Mouse (Mus musculus): Measurements from ENCODE around the gene Aqp5. TPM values are rescaled to one million over a fixed set of nuclear protein-coding genes. Genes with fewer than 3 reads are reported as not detected.

Gene Aqp5
- total and polyA plus RNA-seq, 3 experiments, result not detected

DNA sequence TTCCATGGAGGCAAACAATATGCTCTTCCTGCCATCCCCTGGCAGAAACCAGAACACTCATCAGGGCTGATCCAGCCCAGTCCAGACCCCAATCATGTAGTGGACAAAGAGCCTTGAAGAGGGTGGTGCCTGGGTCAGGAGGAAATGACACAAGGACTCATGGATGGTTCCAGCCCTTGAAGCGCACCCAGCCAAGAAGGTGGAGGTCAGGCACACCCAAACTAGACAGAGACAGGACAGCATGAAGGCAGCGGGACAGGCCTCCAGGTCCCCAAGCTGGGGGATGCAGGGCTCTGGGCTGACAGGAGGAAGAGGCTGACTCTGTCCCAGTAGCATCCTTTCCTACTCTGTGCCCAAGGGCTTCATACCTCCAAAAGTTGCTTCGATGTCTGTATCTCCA is 4.1 kb upstream of the Aqp5 start:
- Histone ChIP-seq H3K79me2 (ENCODE audit: control insufficient read depth, insufficient read depth, low read length, poor library complexity) (no peaks in the 10 kb centered on the region), H3K27me3 (ENCODE audit: control insufficient read depth in 1 of 2, insufficient read depth in 2 of 2, low read length in 2 of 2) (peaks cover 2 to 6% of the 10 kb centered on the region in 2 experiments; a peak in 3 of 4 replicates)
- TF ChIP-seq EP300 (IDR thresholded peaks at IDR 0.05; ENCODE audit: low read depth in 1 of 2, low read length in 2 of 2) (no peak), USF2 (IDR thresholded peaks at IDR 0.05; ENCODE audit: borderline replicate concordance in 1 of 2, insufficient read depth in 1 of 2, low read depth in 1 of 2, low read length in 2 of 2) (no peak), BHLHE40 (IDR thresholded peaks at IDR 0.05; ENCODE audit: borderline replicate concordance, low read depth, low read length) (no peak), MAFK (IDR thresholded peaks at IDR 0.05; ENCODE audit: borderline replicate concordance, low read depth, low read length) (no peak), USF1 (IDR thresholded peaks at IDR 0.05; ENCODE audit: low read depth, low read length) (no peak), MAZ (IDR thresholded peaks at IDR 0.05; ENCODE audit: low read depth, low read length) (no peak), CHD2 (IDR thresholded peaks at IDR 0.05; ENCODE audit: low read length) (no peak), MAX (IDR thresholded peaks at IDR 0.05; ENCODE audit: low read length) (no peak), NELFE (IDR thresholded peaks at IDR 0.05; ENCODE audit: low read depth, low read length) (no peak), ELF1 (IDR thresholded peaks at IDR 0.05; ENCODE audit: low read depth, low read length) (no peak)

DNA sequence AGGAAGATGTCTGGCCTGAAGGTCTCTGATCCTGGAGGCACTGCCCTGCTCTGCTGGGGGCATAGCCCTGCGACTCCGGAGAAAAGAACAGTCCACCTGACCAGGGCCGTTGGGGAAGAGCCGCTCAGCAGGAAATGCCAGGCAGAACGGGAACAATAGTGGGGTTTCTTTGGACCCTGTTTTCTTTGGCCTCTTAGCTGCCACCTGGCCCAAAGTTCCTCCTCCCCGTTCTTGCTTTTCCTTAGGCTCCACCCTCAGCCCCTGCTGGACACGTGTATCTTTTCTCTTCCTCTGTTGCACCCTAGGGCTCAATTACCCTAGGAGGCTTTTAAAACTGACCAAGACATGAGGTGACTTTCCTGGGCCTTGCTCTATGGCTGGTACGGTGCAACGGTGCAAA is 1.3 kb upstream of the Aqp5 start:
- TF ChIP-seq ELF1 (IDR thresholded peaks at IDR 0.05; ENCODE audit: low read depth, low read length), result no peak
- no peak for TF ChIP-seq SIN3A (IDR thresholded peaks at IDR 0.05; ENCODE audit: low read length)
- TF ChIP-seq UBTF (IDR thresholded peaks at IDR 0.05; ENCODE audit: borderline replicate concordance, insufficient read depth, low read depth, low read length), result no peak
- TF ChIP-seq MYC (IDR thresholded peaks at IDR 0.05; ENCODE audit: low read depth, low read length), result no peak
- TF ChIP-seq NELFE (IDR thresholded peaks at IDR 0.05; ENCODE audit: low read depth, low read length), result no peak
- no peak for TF ChIP-seq KAT2A (conservative IDR thresholded peaks at IDR 0.05; ENCODE audit: low read depth, low read length)
- no peak for TF ChIP-seq ZMIZ1 (IDR thresholded peaks at IDR 0.05; ENCODE audit: low read depth, low read length)
- no peak for TF ChIP-seq ETS1 (IDR thresholded peaks at IDR 0.05; ENCODE audit: low read depth, low read length)
- TF ChIP-seq POLR2A (IDR thresholded peaks at IDR 0.05; ENCODE audit: control insufficient read depth in 1 of 2, insufficient read depth in 1 of 2, low read depth in 1 of 2, low read length in 2 of 2, poor library complexity in 1 of 2), result no peak
- TF ChIP-seq GATA1 (IDR thresholded peaks at IDR 0.05; ENCODE audit: low read depth, low read length), result no peak
- no peak for TF ChIP-seq NRF1 (IDR thresholded peaks at IDR 0.05; ENCODE audit: insufficient read depth, low read depth, low read length, poor library complexity, severe bottlenecking)
- TF ChIP-seq TCF12 (IDR thresholded peaks at IDR 0.05; ENCODE audit: low read depth, low read length), result no peak
- no peak for TF ChIP-seq TBP (IDR thresholded peaks at IDR 0.05; ENCODE audit: low read depth, low read length)
- TF ChIP-seq CTCF (IDR thresholded peaks at IDR 0.05 in 2 of 3, conservative IDR thresholded peaks at IDR 0.05 in 1 of 3; ENCODE audit: control insufficient read depth in 1 of 3, insufficient read depth in 1 of 3, low read depth in 2 of 3, low read length in 3 of 3, poor library complexity in 1 of 3, severe bottlenecking in 1 of 3), result no peak
- TF ChIP-seq E2F4 (IDR thresholded peaks at IDR 0.05; ENCODE audit: borderline replicate concordance, low read depth, low read length), result no peak
- no peak for TF ChIP-seq RAD21 (IDR thresholded peaks at IDR 0.05; ENCODE audit: low read depth, low read length)
- Histone ChIP-seq H3K79me2 (ENCODE audit: control insufficient read depth, insufficient read depth, low read length, poor library complexity) (no peaks in the 10 kb centered on the region), H3K27me3 (ENCODE audit: control insufficient read depth in 1 of 2, insufficient read depth in 2 of 2, low read length in 2 of 2) (no peaks in the 10 kb centered on the region; a peak in 1 of 4 replicates), H3K9me3 (replicated peaks; ENCODE audit: insufficient read depth, low read length) (no peaks in the 10 kb centered on the region), H3K4me1 (ENCODE audit: control insufficient read depth in 1 of 2, insufficient read depth in 2 of 2, low read length in 2 of 2) (no peaks in the 10 kb centered on the region), H3K36me3 (ENCODE audit: control insufficient read depth in 1 of 2, insufficient read depth in 2 of 2, low read length in 2 of 2) (no peaks in the 10 kb centered on the region), H3K9ac (ENCODE audit: control insufficient read depth, low read depth, low read length, poor library complexity, severe bottlenecking) (no peak overlapping the region), H3K4me3 (ENCODE audit: control insufficient read depth in 1 of 2, insufficient read depth in 1 of 2, low read depth in 2 of 2, low read length in 2 of 2) (no peak overlapping the region), H3K27ac (ENCODE audit: control insufficient read depth, low read depth, low read length) (no peak overlapping the region)
- no peak for DNase-seq (ENCODE audit: low read depth, low spot score)

More for the DNA sequence above, 4.1 kb upstream of the Aqp5 start:
- Histone ChIP-seq H3K4me3 (ENCODE audit: control insufficient read depth in 1 of 2, insufficient read depth in 1 of 2, low read depth in 2 of 2, low read length in 2 of 2) (no peak overlapping the region), H3K4me1 (ENCODE audit: control insufficient read depth in 1 of 2, insufficient read depth in 2 of 2, low read length in 2 of 2) (no peaks in the 10 kb centered on the region), H3K9me3 (replicated peaks; ENCODE audit: insufficient read depth, low read length) (no peaks in the 10 kb centered on the region), H3K9ac (ENCODE audit: control insufficient read depth, low read depth, low read length, poor library complexity, severe bottlenecking) (no peak overlapping the region), H3K36me3 (ENCODE audit: control insufficient read depth in 1 of 2, insufficient read depth in 2 of 2, low read length in 2 of 2) (no peaks in the 10 kb centered on the region), H3K27ac (ENCODE audit: control insufficient read depth, low read depth, low read length) (no peak overlapping the region)
- DNase-seq (ENCODE audit: low read depth, low spot score), result no peak
